ENCODE assay signal across 12 mouse cellular contexts in genomic region chr1:178486828-178487227, GRCm38 (mm10). TPM values are rescaled to one million over a fixed set of nuclear protein-coding genes. Genes with fewer than 3 reads are reported as not detected.
DNase-seq lines count a peak whose midpoint lies in the region; ATAC-seq and TF ChIP-seq lines count a peak whose summit lies in the region.
"Had no signal": no experiment of that assay in that cellular context is flagged by ENCODE, and none has a peak within 500 bp of the region (broad histone marks: within the 10 kb centered on the region; RNA-seq: fewer than 3 reads in every experiment).

No protein-coding gene starts in this region.

- no peak overlapping the region for H3K4me3 ChIP-seq in layer of hippocampus, adult 2 months
- no peak overlapping the region for H3K4me3 ChIP-seq in stomach, embryonic 14.5 days (ENCODE audit: low read depth, low read length)
- no peak overlapping the region for H3K4me3 ChIP-seq in liver, embryonic 11.5 days (ENCODE audit: low read depth, low read length)
- H3K4me3 ChIP-seq: embryonic facial prominence, embryonic 12.5 days; gastrocnemius, adult 2 months; limb, embryonic 13.5 days had no signal

- H3K4me2 ChIP-seq in stomach, embryonic 14.5 days (replicated peaks; ENCODE audit: low read depth, low read length): 0 out of 2 replicates have a peak overlapping the region, but pooled peaks have one; percentile 3
- no peak overlapping the region for H3K4me2 ChIP-seq in liver, embryonic 11.5 days
- H3K4me2 ChIP-seq: embryonic facial prominence, embryonic 12.5 days; limb, embryonic 13.5 days had no signal

- intact Hi-C loops in left cerebral cortex, postnatal 10 days (cut with DNase I): no loop called here

- no peak for TF ChIP-seq CTCF in layer of hippocampus, adult 2 months (conservative IDR thresholded peaks at IDR 0.05)

- no peaks in the 10 kb centered on the region for H3K36me3 ChIP-seq in stomach, embryonic 14.5 days (ENCODE audit: control insufficient read depth, insufficient read depth, low read length)
- no peaks in the 10 kb centered on the region for H3K36me3 ChIP-seq in liver, embryonic 11.5 days (ENCODE audit: control insufficient read depth, insufficient read depth, low read length)
- H3K36me3 ChIP-seq: embryonic facial prominence, embryonic 12.5 days; limb, embryonic 13.5 days had no signal

- H3K9me3 ChIP-seq in stomach, embryonic 14.5 days (ENCODE audit: control insufficient read depth, low read depth, low read length): no peaks in the 10 kb centered on the region
- no peaks in the 10 kb centered on the region for H3K9me3 ChIP-seq in liver, embryonic 11.5 days (ENCODE audit: control insufficient read depth, low read length)
- H3K9me3 ChIP-seq: embryonic facial prominence, embryonic 12.5 days; limb, embryonic 13.5 days had no signal

- ATAC-seq in stomach, embryonic 14.5 days (ENCODE audit: insufficient number of reproducible peaks, insufficient read depth, low FRiP score, low read depth): peak; percentile 65; the same call in 1 of the 2 replicates
- ATAC-seq in liver, embryonic 11.5 days (replicated peaks; ENCODE audit: low FRiP score): no peak
- ATAC-seq: activated CD4-positive, CD25-positive, alpha-beta regulatory T cell, adult 4 months had no signal

- H3K27me3 ChIP-seq in stomach, embryonic 14.5 days (ENCODE audit: control insufficient read depth, insufficient read depth, low read length): no peaks in the 10 kb centered on the region
- H3K27me3 ChIP-seq in liver, embryonic 11.5 days (replicated peaks; ENCODE audit: control insufficient read depth, insufficient read depth, low read length): no peaks in the 10 kb centered on the region
- H3K27me3 ChIP-seq: embryonic facial prominence, embryonic 12.5 days; limb, embryonic 13.5 days had no signal

- peaks cover 6% of the 10 kb centered on the region for H3K4me1 ChIP-seq in stomach, embryonic 14.5 days (ENCODE audit: control insufficient read depth, insufficient read depth, low read length)
- no peaks in the 10 kb centered on the region for H3K4me1 ChIP-seq in liver, embryonic 11.5 days (replicated peaks; ENCODE audit: control insufficient read depth, insufficient read depth, low read length)
- H3K4me1 ChIP-seq: embryonic facial prominence, embryonic 12.5 days had no signal

- WGBS in stomach, embryonic 14.5 days: 21% methylated on average over 5 of the region's 5 CpGs
- 78% methylated on average over 5 of the region's 5 CpGs for WGBS in liver, embryonic 11.5 days

- H3K27ac ChIP-seq in layer of hippocampus, adult 2 months: peak overlapping the region; percentile 47; the same call in 1 of the 2 replicates
- H3K27ac ChIP-seq in stomach, embryonic 14.5 days (ENCODE audit: low read length): no peak overlapping the region
- H3K27ac ChIP-seq in liver, embryonic 11.5 days (ENCODE audit: low read depth, low read length): no peak overlapping the region
- H3K27ac ChIP-seq: embryonic facial prominence, embryonic 12.5 days; gastrocnemius, adult 2 months; limb, embryonic 13.5 days had no signal

- no peak overlapping the region for H3K9ac ChIP-seq in stomach, embryonic 14.5 days (replicated peaks; ENCODE audit: low read depth, low read length)
- no peak overlapping the region for H3K9ac ChIP-seq in liver, embryonic 11.5 days (ENCODE audit: low read depth, low read length)
- H3K9ac ChIP-seq: embryonic facial prominence, embryonic 12.5 days; limb, embryonic 13.5 days had no signal

- peak; percentile 34 for DNase-seq in left cerebral cortex, adult 11 months (ENCODE audit: low spot score)
- no peak for DNase-seq in left cerebral cortex, postnatal 10 days (ENCODE audit: extremely low spot score in 1 of 2, low spot score in 2 of 2)
- DNase-seq in frontal cortex, postnatal 25 days (ENCODE audit: low spot score in 2 of 2): peak; percentile 16 to 19
- peak; percentile 56 to 84 for DNase-seq in layer of hippocampus, adult 2 months (ENCODE audit: low spot score in 2 of 2)
- DNase-seq in liver, embryonic 11.5 days (ENCODE audit: low spot score): no peak
- DNase-seq in c-Kit-positive CD71-positive TER-119-positive erythroid progenitor cells, embryonic 14.5 days (ENCODE audit: low spot score): no peak
- DNase-seq: gastrocnemius, adult 2 months; kidney, adult 8-10 months had no signal

RNA-seq across cellular contexts. Expression of gene Kif26b, which starts 42.1 kb away (rescaled TPM):
- total RNA-seq in left cerebral cortex, postnatal 10 days (2021): 10 to 100 TPM; 16.3 to 18.8 TPM
- 10 to 100 TPM; 21.3 to 23.8 TPM for total RNA-seq in layer of hippocampus, adult 2 months (2021)
- 7.6 and 8.1 TPM in 2 replicates for polyA plus RNA-seq in stomach, embryonic 14.5 days (2014; fragmentation: Nextera tagmentation; extraction: Ambion mirVana)
- polyA plus RNA-seq in liver, embryonic 11.5 days (2014; fragmentation: Nextera tagmentation; extraction: Ambion mirVana): 2.7 TPM in 2 replicates
- polyA plus RNA-seq: activated CD4-positive, CD25-positive, alpha-beta regulatory T cell, adult 4 months had no signal

Comparison
In these comparisons a context has a peak if more than half of its experiments do, and no peak if none do; other contexts are left out.
1. DNase-seq: peak in left cerebral cortex, adult 11 months (single experiment), frontal cortex, postnatal 25 days (2 of 2) and layer of hippocampus, adult 2 months (2 of 2); none in left cerebral cortex, postnatal 10 days (0 of 2), liver, embryonic 11.5 days (single experiment) and c-Kit-positive CD71-positive TER-119-positive erythroid progenitor cells, embryonic 14.5 days (single experiment).